In genomic region chr1:91076946-91077345, GRCm38 (mm10) we compare ENCODE assay signal across 16 mouse cellular contexts.
DNase-seq lines count a peak whose midpoint lies in the region; ATAC-seq and TF ChIP-seq lines count a peak whose summit lies in the region.
"Had no signal": no experiment of that assay in that cellular context is flagged by ENCODE, and none has a peak within 500 bp of the region (broad histone marks: within the 10 kb centered on the region; RNA-seq: fewer than 3 reads in every experiment).

No protein-coding gene starts in this region.

- no peak overlapping the region for H3K4me3 ChIP-seq in heart, adult 2 months
- H3K4me3 ChIP-seq in kidney, postnatal 0 days (replicated peaks; ENCODE audit: low read depth, low read length), result no peak overlapping the region
- H3K4me3 ChIP-seq in intestine, postnatal 0 days (ENCODE audit: low read depth, low read length), result no peak overlapping the region
- H3K4me3 ChIP-seq: hindbrain, embryonic 12.5 days; limb, embryonic 13.5 days; midbrain, embryonic 15.5 days had no signal

- no peak overlapping the region for H3K4me2 ChIP-seq in kidney, postnatal 0 days (ENCODE audit: low read length)
- no peak overlapping the region for H3K4me2 ChIP-seq in intestine, postnatal 0 days (replicated peaks; ENCODE audit: low read depth)
- H3K4me2 ChIP-seq: hindbrain, embryonic 12.5 days; limb, embryonic 13.5 days; midbrain, embryonic 15.5 days had no signal

- intact Hi-C loops in heart, adult 2 months (cut with DNase I), result no loop called here
- intact Hi-C loops in heart, postnatal 36 days (cut with DNase I), result no loop called here
- intact Hi-C loops in left cerebral cortex, postnatal 4 days (cut with DNase I), result no loop called here

- no peak for DNase-seq in heart, adult 2 months
- no peak for DNase-seq in heart, postnatal 36 days
- peak; percentile 68 for DNase-seq in kidney, postnatal 0 days (ENCODE audit: low spot score)
- DNase-seq in kidney, postnatal 25 days, result no peak
- peak; percentile 64 for DNase-seq in embryo, embryonic 10.5 days (ENCODE audit: low spot score)
- no peak for DNase-seq in left cerebral cortex, postnatal 4 days
- no peak for DNase-seq in adrenal gland, adult 2 months
- DNase-seq: B cell, adult 2 months; cerebellum, adult 8-10 months; layer of hippocampus, adult 9-11 months; lung, adult 2 months; right cerebral cortex, postnatal 14 days had no signal

- no peak for TF ChIP-seq POLR2A in heart, adult 2 months (IDR thresholded peaks at IDR 0.05; ENCODE audit: insufficient read depth, low read depth, low read length)

- H3K36me3 ChIP-seq in heart, adult 2 months (ENCODE audit: control insufficient read depth, insufficient read depth, low read length), result peaks cover 4% of the 10 kb centered on the region; the same call in 1 of the 2 replicates
- no peaks in the 10 kb centered on the region for H3K36me3 ChIP-seq in kidney, postnatal 0 days (ENCODE audit: insufficient read depth, low read length)
- peaks cover 25% of the 10 kb centered on the region for H3K36me3 ChIP-seq in intestine, postnatal 0 days (ENCODE audit: control insufficient read depth, insufficient read depth)
- H3K36me3 ChIP-seq: hindbrain, embryonic 12.5 days; limb, embryonic 13.5 days; midbrain, embryonic 15.5 days had no signal

- H3K4me1 ChIP-seq in heart, adult 2 months (ENCODE audit: control insufficient read depth, insufficient read depth, low read length), result peaks cover 5% of the 10 kb centered on the region
- peaks cover 6% of the 10 kb centered on the region; the same call in 1 of the 2 replicates for H3K4me1 ChIP-seq in kidney, postnatal 0 days (replicated peaks; ENCODE audit: insufficient read depth, low read length)
- peaks cover 5% of the 10 kb centered on the region; the same call in 1 of the 2 replicates for H3K4me1 ChIP-seq in intestine, postnatal 0 days (replicated peaks; ENCODE audit: control insufficient read depth, insufficient read depth, low read length)
- H3K4me1 ChIP-seq: midbrain, embryonic 15.5 days had no signal

- peak overlapping the region; percentile 41; the same call in 1 of the 2 replicates for H3K27ac ChIP-seq in heart, adult 2 months
- H3K27ac ChIP-seq in kidney, postnatal 0 days, result no peak overlapping the region
- 0 out of 2 replicates have a peak overlapping the region, but pooled peaks have one; percentile 11 for H3K27ac ChIP-seq in intestine, postnatal 0 days (ENCODE audit: low read depth, low read length)
- H3K27ac ChIP-seq: hindbrain, embryonic 12.5 days; limb, embryonic 13.5 days; midbrain, embryonic 15.5 days had no signal

- TF ChIP-seq EP300 in heart, adult 2 months (IDR thresholded peaks at IDR 0.05; ENCODE audit: insufficient read depth, low read depth, low read length), result no peak

- no peaks in the 10 kb centered on the region for H3K79me2 ChIP-seq in heart, adult 2 months (replicated peaks; ENCODE audit: control insufficient read depth, insufficient read depth, low read length)

- no peaks in the 10 kb centered on the region for H3K9me3 ChIP-seq in kidney, postnatal 0 days (replicated peaks; ENCODE audit: low read length)
- H3K9me3 ChIP-seq in intestine, postnatal 0 days (ENCODE audit: control insufficient read depth), result no peaks in the 10 kb centered on the region
- H3K9me3 ChIP-seq: hindbrain, embryonic 12.5 days; limb, embryonic 13.5 days; midbrain, embryonic 15.5 days had no signal

- 75% methylated on average over 8 of the region's 8 CpGs for WGBS in heart, adult 2 months
- WGBS in kidney, postnatal 0 days, result 51% methylated on average over 8 of the region's 8 CpGs
- 66% methylated on average over 8 of the region's 8 CpGs for WGBS in intestine, postnatal 0 days

- TF ChIP-seq CTCF in heart, adult 2 months (IDR thresholded peaks at IDR 0.05), result no peak
- TF ChIP-seq CTCF in kidney, postnatal 0 days (IDR thresholded peaks at IDR 0.05; ENCODE audit: low read depth), result no peak
- no peak for TF ChIP-seq CTCF in intestine, postnatal 0 days (IDR thresholded peaks at IDR 0.05; ENCODE audit: low read depth)

- H3K27me3 ChIP-seq in heart, adult 2 months (ENCODE audit: control insufficient read depth, insufficient read depth, low read length), result no peaks in the 10 kb centered on the region
- no peaks in the 10 kb centered on the region for H3K27me3 ChIP-seq in kidney, postnatal 0 days (ENCODE audit: insufficient read depth, low read length)
- H3K27me3 ChIP-seq in intestine, postnatal 0 days (replicated peaks; ENCODE audit: control insufficient read depth, insufficient read depth, low read length), result no peaks in the 10 kb centered on the region
- H3K27me3 ChIP-seq: hindbrain, embryonic 12.5 days; limb, embryonic 13.5 days; midbrain, embryonic 15.5 days had no signal

- no peak overlapping the region for H3K9ac ChIP-seq in heart, adult 2 months (ENCODE audit: low read depth, low read length)
- H3K9ac ChIP-seq in kidney, postnatal 0 days (ENCODE audit: low read depth, low read length), result no peak overlapping the region
- no peak overlapping the region for H3K9ac ChIP-seq in intestine, postnatal 0 days (ENCODE audit: low read depth, low read length)
- H3K9ac ChIP-seq: hindbrain, embryonic 12.5 days; limb, embryonic 13.5 days; midbrain, embryonic 15.5 days had no signal

- ATAC-seq in kidney, postnatal 0 days (replicated peaks; ENCODE audit: low FRiP score, low read depth), result no peak
- ATAC-seq in intestine, postnatal 0 days, result no peak
- ATAC-seq: midbrain, embryonic 15.5 days had no signal

Comparison
In these comparisons a context has a peak if more than half of its experiments do, and no peak if none do; other contexts are left out.
1. DNase-seq: peak in kidney, postnatal 0 days (single experiment) and embryo, embryonic 10.5 days (single experiment); none in heart, adult 2 months (0 of 2), heart, postnatal 36 days (0 of 2), kidney, postnatal 25 days (0 of 2), left cerebral cortex, postnatal 4 days (single experiment) and adrenal gland, adult 2 months (single experiment).